Mouse (Mus musculus) liver, postnatal 0 days (tissue): ENCODE measurements around the gene Slc25a51.

Source experiments
- CTCF ChIP-seq: sonication (generic); IDR thresholded peaks from 2 replicates; pipeline ENCODE4 v1.5.1; 2016; ENCODE audit warnings: antibody characterized with exemption, low read depth
- EP300 ChIP-seq: IDR thresholded peaks from 2 replicates; pipeline ENCODE4 v1.6.1; 2016; ENCODE audit warnings: antibody characterized with exemption, low read depth, mild to moderate bottlenecking

GRCm38 (mm10) chr4:45413674-45414338 lies 5.2 kb upstream of the Slc25a51 start:
- TF ChIP-seq EP300 (peak; percentile 95), CTCF (no peak)
